Mouse (Mus musculus) ES-Bruce4 (cell line): ENCODE data around the gene Tmem238. TPM values are rescaled to one million over a fixed set of nuclear protein-coding genes. Genes with fewer than 3 reads are reported as not detected.

Experiments used
- H3K27ac ChIP-seq: 2 replicates; pipeline ENCODE4 v1.5.1; 2012; ENCODE audit warnings: low read length, inconsistent platforms; ENCODE audit not compliant: insufficient read depth
- H3K27me3 ChIP-seq: 2 replicates; pipeline ENCODE4 v1.6.1; 2012; ENCODE audit warnings: mild to moderate bottlenecking, low read length, inconsistent platforms; ENCODE audit not compliant: control insufficient read depth, poor library complexity, insufficient read depth, severe bottlenecking
- H3K36me3 ChIP-seq: 2 replicates; pipeline ENCODE4 v1.6.1; 2012; ENCODE audit warnings: inconsistent platforms, mild to moderate bottlenecking, low read length, moderate library complexity; ENCODE audit not compliant: control insufficient read depth, poor library complexity, insufficient read depth, severe bottlenecking
- H3K4me1 ChIP-seq: one replicate; pipeline ENCODE4 v1.8.1; 2011; ENCODE audit warnings: low read length; ENCODE audit not compliant: control insufficient read depth, insufficient read depth
- H3K4me3 ChIP-seq: 2 replicates; pipeline ENCODE4 v1.5.1; 2011; ENCODE audit warnings: low read depth, mild to moderate bottlenecking, low read length
- H3K9ac ChIP-seq: 2 replicates; pipeline ENCODE4 v1.6.1; 2012; ENCODE audit warnings: low read depth, mild to moderate bottlenecking, inconsistent platforms; ENCODE audit not compliant: poor library complexity, severe bottlenecking
- H3K9me3 ChIP-seq: replicated peaks from 2 replicates; pipeline ENCODE4 v1.6.1; 2012; ENCODE audit warnings: mild to moderate bottlenecking, low read length, inconsistent platforms; ENCODE audit not compliant: control insufficient read depth, poor library complexity, insufficient read depth, severe bottlenecking
- CTCF ChIP-seq: IDR thresholded peaks from one replicate; pipeline ENCODE4 v1.8.1; 2011; ENCODE audit warnings: low read depth, low read length
- EP300 ChIP-seq: IDR thresholded peaks from 2 replicates; pipeline ENCODE4 v1.6.1; 2011; ENCODE audit warnings: low read depth, low read length; ENCODE audit not compliant: insufficient read depth
- POLR2A ChIP-seq: IDR thresholded peaks from one replicate; pipeline ENCODE4 v1.8.1; 2011; ENCODE audit warnings: low read length; ENCODE audit not compliant: insufficient read depth
- polyA plus RNA-seq: library from polyadenylated mRNA; stranded (reverse); fragments of >200 nt; gene quantifications from 2 replicates; pipeline ENCODE4 v1.2.4, GENCODE M21; 2011; ENCODE audit warnings: low read depth; ENCODE audit not compliant: missing spikeins, insufficient read depth, insufficient read length

The Tmem238 gene
- polyA plus RNA-seq: 2.6 and 6.8 TPM in 2 replicates

DNA sequence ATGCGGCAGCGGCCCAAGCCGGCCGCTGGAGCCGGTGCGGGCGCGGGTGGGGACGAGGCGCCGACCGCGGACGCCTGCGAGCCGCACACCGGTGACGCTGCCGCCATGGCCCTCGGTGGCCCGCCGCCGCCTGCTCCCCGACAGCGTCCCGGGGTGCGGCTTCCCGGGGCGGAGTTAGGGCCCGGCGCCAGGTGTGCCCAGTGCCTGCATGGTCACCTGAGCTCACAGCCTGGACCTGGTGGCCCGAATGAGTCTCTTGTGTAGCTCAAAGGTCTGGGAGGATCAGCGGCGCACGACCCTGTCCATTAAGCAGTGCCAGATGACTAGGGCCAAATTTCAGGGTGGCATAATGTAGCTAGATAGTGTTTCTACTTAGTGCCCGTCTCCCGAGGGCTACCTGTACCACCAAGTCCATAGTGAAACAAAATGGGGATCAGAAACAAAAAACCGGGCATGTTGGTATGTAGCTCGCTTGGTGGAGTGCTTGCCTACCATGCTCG, at the start of gene Tmem238:
TSS of gene Tmem238 (minus strand) at position 221 of the 500 bp plus-strand sequence.
- H3K9me3 ChIP-seq: no peaks in the 10 kb centered on the region
- peak within 1 kb of the TSS; percentile 90 for H3K4me3 ChIP-seq
- peak within 1 kb of the TSS; percentile 41 for H3K27ac ChIP-seq
- no peaks in the 10 kb centered on the region for H3K4me1 ChIP-seq
- no peak for TF ChIP-seq EP300
- TF ChIP-seq POLR2A: peak; percentile 23
- TF ChIP-seq CTCF: no peak
- H3K9ac ChIP-seq: peak within 1 kb of the TSS; percentile 86
- H3K27me3 ChIP-seq: no peaks in the 10 kb centered on the region
- H3K36me3 ChIP-seq: peaks cover 15% of the 10 kb centered on the region

DNA sequence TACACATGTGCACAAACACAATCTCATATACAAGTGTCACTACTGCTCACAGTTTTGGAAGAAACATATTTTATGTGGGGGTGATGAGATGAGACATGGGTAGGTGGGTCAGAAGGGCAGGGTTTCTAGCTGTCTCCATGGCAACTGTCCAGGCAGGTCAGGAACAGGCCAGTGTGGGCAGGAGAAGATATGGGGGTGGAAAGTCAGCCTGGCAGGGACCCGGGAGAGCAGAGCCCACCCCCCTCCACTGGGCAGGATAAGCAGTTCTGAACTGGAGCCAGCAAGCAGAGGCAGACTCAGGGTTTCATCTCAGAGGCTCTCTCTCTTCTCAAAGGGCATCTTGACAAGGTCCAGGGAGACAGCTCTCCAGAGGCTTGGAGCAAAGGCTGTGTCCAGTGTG, 48.2 kb upstream of the Tmem238 start:
- Histone ChIP-seq H3K4me3 (no peak overlapping the region), H3K27me3 (no peaks in the 10 kb centered on the region), H3K9me3 (no peaks in the 10 kb centered on the region), H3K9ac (no peak overlapping the region), H3K4me1 (peaks cover 5% of the 10 kb centered on the region), H3K27ac (no peak overlapping the region), H3K36me3 (no peaks in the 10 kb centered on the region)
- TF ChIP-seq CTCF (no peak), EP300 (no peak)

DNA sequence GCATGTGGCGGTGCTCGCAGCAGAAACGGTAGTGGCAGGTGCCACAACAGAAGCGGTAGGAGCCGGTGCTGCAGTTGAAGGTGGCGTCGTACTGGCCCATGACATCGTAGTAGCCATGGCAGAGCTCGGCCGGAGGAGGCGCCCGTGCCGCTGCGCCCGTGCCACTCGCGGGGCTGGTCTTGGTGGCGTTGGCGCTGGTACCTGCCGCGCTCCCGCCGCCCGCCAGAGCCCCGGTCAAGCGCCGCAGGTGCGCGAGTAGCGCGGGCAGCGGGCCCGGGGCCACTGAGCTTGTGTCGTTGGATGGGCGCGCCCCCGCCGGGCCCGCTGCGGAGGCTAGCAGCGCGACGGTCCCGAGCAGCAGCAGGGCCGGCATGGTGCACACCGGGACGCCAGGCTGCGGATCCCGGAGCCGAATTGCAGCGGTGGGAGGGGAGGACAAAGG, 46.9 kb upstream of the Tmem238 start:
- Histone ChIP-seq H3K4me1 (no peaks in the 10 kb centered on the region), H3K36me3 (no peaks in the 10 kb centered on the region), H3K27ac (no peak overlapping the region), H3K27me3 (no peaks in the 10 kb centered on the region), H3K4me3 (peak overlapping the region; percentile 50), H3K9ac (peak overlapping the region; percentile 56), H3K9me3 (no peaks in the 10 kb centered on the region)
- TF ChIP-seq EP300: no peak
- TF ChIP-seq CTCF: peak; percentile 27
- TF ChIP-seq POLR2A: no peak

DNA sequence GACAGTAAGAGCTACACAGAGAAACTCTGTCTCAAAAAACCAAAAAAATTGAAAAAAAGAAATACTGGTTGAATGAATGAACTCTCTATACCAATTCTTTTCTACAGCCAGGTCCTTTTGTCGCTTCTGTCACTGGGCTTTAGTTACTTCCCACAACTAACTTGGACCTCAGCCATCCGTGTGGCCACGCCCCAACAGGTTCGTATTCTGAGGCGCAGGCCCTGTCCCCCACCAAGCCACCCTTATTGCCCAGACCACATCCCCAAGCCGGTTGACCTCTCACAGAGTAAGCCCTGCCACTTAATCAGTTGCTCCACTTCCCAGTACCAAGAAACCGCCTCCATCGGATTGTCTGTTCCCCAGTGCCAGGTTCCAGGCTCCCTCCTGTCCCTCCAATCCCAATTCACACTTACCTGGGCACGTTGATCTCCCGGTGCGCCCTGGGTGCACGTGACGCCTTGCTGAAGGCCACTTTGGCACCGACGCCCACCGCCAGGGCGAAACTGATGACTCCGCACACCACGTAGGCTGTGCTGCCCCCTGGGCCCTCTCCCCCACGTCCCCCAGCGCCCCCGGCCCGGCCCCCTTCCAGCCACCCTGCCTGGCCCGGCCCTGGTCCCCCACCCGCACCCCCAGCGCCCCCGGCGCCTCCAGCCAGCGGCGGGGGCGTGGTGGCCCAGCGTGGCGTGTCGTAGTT, 46.3 kb upstream of the Tmem238 start:
- no peaks in the 10 kb centered on the region for H3K9me3 ChIP-seq
- H3K4me1 ChIP-seq: no peaks in the 10 kb centered on the region
- no peak for TF ChIP-seq POLR2A
- TF ChIP-seq CTCF: no peak
- TF ChIP-seq EP300: no peak
- H3K27ac ChIP-seq: no peak overlapping the region
- H3K27me3 ChIP-seq: no peaks in the 10 kb centered on the region
- peak overlapping the region; percentile 72 for H3K4me3 ChIP-seq
- peak overlapping the region; percentile 56 for H3K9ac ChIP-seq
- H3K36me3 ChIP-seq: no peaks in the 10 kb centered on the region

DNA sequence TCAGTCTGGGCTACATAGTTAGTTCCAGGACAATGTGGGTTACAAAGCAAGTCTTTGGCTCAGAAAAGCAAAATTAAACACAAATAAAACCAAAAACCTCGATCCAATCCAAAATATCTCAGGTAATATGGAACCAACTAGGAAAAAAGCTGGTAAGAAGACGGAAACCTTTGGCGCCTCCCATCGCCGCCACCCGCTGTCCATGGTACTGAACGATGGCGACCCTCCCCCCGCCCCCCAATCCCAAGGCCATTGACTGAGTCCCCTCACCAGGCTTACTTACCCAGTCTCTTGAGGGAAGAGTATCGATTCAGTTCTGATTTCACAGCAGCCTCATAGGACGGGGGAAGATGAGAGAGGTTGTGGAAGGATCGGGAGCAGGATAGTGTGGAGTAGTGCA, 41.0 kb upstream of the Tmem238 start:
- H3K4me1 ChIP-seq: peaks cover 3% of the 10 kb centered on the region
- TF ChIP-seq CTCF: no peak
- no peak for TF ChIP-seq POLR2A
- TF ChIP-seq EP300: no peak

DNA sequence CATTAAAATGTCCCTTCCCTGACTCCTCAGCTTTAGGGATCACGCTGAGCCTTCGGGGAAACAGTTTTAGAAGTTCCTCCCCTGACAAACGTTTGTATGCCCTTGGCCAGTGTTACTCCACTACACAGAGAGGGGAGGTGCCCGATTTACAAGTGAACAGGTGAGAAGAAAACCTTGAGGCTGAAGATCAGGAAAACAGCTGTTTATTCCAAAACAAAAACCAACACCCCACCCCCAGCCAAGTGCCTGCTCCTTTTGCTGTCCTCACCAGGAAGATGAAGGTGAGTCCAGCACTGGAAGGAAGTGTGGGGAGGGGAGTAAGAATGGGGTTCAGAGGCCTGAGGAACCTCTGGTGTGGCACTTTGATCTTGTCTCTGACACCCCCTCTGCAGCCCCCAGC, 35.9 kb upstream of the Tmem238 start:
- Histone ChIP-seq H3K9ac (peak overlapping the region; percentile 5; the same call in 1 of the 2 replicates), H3K9me3 (no peaks in the 10 kb centered on the region), H3K36me3 (no peaks in the 10 kb centered on the region), H3K27me3 (no peaks in the 10 kb centered on the region), H3K4me3 (peak overlapping the region; percentile 21; the same call in 1 of the 2 replicates), H3K27ac (peak overlapping the region; percentile 67; the same call in 1 of the 2 replicates), H3K4me1 (peaks cover 25% of the 10 kb centered on the region)
- TF ChIP-seq POLR2A (no peak), EP300 (peak; percentile 90)

More for the DNA sequence above, 41.0 kb upstream of the Tmem238 start:
- Histone ChIP-seq H3K27me3 (no peaks in the 10 kb centered on the region), H3K9ac (no peak overlapping the region), H3K36me3 (no peaks in the 10 kb centered on the region), H3K27ac (no peak overlapping the region), H3K9me3 (no peaks in the 10 kb centered on the region), H3K4me3 (peak overlapping the region; percentile 11; the same call in 1 of the 2 replicates)
